Mouse (Mus musculus) CH12.LX (cell line): ENCODE results near the gene Dpysl5. TPM values are rescaled to one million over a fixed set of nuclear protein-coding genes. Genes with fewer than 3 reads are reported as not detected.

Experiments used
- DNase-seq: peaks from one replicate; pipeline ENCODE4 v3.0.0-alpha.2; 2013; ENCODE audit errors: extremely low read depth
- H3K27ac ChIP-seq: 2 replicates; pipeline ENCODE4 v1.5.1; 2012; ENCODE audit warnings: low read depth, mild to moderate bottlenecking, control low read depth, moderate library complexity; ENCODE audit not compliant: insufficient read depth
- H3K27me3 ChIP-seq: replicated peaks from 2 replicates; pipeline ENCODE3; 2012; ENCODE audit warnings: inconsistent platforms
- H3K36me3 ChIP-seq, 2 experiments: replicated peaks in 1 of 2; 2 replicates each; pipeline versions ENCODE3 to v1.6.1; 2012; ENCODE audit warnings: inconsistent platforms in 1 of 2, low read length in 1 of 2, mild to moderate bottlenecking in 1 of 2, mixed read lengths in 1 of 2, moderate library complexity in 1 of 2; ENCODE audit not compliant: control insufficient read depth in 1 of 2, insufficient read depth in 1 of 2
- H3K4me1 ChIP-seq, 2 experiments: 2 replicates each; pipeline ENCODE4 v1.6.1; 2012; ENCODE audit warnings: inconsistent platforms in 1 of 2, moderate library complexity in 1 of 2; ENCODE audit not compliant: insufficient read depth in 2 of 2, control insufficient read depth in 1 of 2
- H3K4me2 ChIP-seq: 2 replicates; pipeline ENCODE4 v1.6.1; 2012; ENCODE audit warnings: low read depth, mild to moderate bottlenecking, control low read depth; ENCODE audit not compliant: poor library complexity, insufficient read depth, severe bottlenecking
- H3K4me3 ChIP-seq, 3 experiments: fragments of 150-350 bp in 1 of 3; sonication (generic) in 1 of 3; replicated peaks in 1 of 3; 2 replicates each; pipeline versions ENCODE3 to v1.5.1; 2011 to 2012; ENCODE audit warnings: low read depth in 2 of 3, low read length in 2 of 3, mild to moderate bottlenecking in 2 of 3, moderate library complexity in 2 of 3, control low read depth in 1 of 3, improper control_type of control experiment in 1 of 3, inconsistent platforms in 1 of 3, mixed read lengths in 1 of 3; ENCODE audit not compliant: poor library complexity in 1 of 3
- H3K79me2 ChIP-seq: replicated peaks from 2 replicates; pipeline ENCODE4 v1.6.1; 2012; ENCODE audit warnings: mild to moderate bottlenecking, moderate library complexity; ENCODE audit not compliant: control insufficient read depth, poor library complexity, insufficient read depth, severe bottlenecking; ENCODE audit errors: extremely low read depth
- H3K9ac ChIP-seq: 2 replicates; pipeline ENCODE4 v1.6.1; 2012; ENCODE audit warnings: low read depth, mild to moderate bottlenecking, control low read depth, moderate library complexity; ENCODE audit not compliant: insufficient read depth
- H3K9me3 ChIP-seq: replicated peaks from 2 replicates; pipeline ENCODE3; 2012; ENCODE audit warnings: low read length, inconsistent platforms, mixed read lengths
- CHD1 ChIP-seq: IDR thresholded peaks from 2 replicates; pipeline ENCODE4 v1.6.1; 2012; ENCODE audit warnings: low read depth, low read length, improper control_type of control experiment, inconsistent platforms
- CTCF ChIP-seq, 2 experiments: IDR thresholded peaks in 1 of 2; conservative IDR thresholded peaks in 1 of 2; 2 replicates each; pipeline ENCODE4 v1.5.1; 2011 to 2012; ENCODE audit warnings: low read depth in 2 of 2, low read length in 2 of 2, improper control_type of control experiment in 1 of 2, inconsistent platforms in 1 of 2, mild to moderate bottlenecking in 1 of 2, moderate library complexity in 1 of 2
- E2F4 ChIP-seq: IDR thresholded peaks from 2 replicates; pipeline ENCODE4 v1.6.1; 2011; ENCODE audit warnings: low read depth, low read length, improper control_type of control experiment; ENCODE audit not compliant: insufficient replicate concordance
- ELF1 ChIP-seq: IDR thresholded peaks from 2 replicates; pipeline ENCODE4 v1.6.1; 2014; ENCODE audit warnings: low read depth, mild to moderate bottlenecking, inconsistent platforms, low read length, improper control_type of control experiment
- ETS1 ChIP-seq: conservative IDR thresholded peaks from 2 replicates; pipeline ENCODE4 v1.6.1; 2012; ENCODE audit warnings: low read depth, mild to moderate bottlenecking, inconsistent platforms, low read length, improper control_type of control experiment, moderate library complexity
- HCFC1 ChIP-seq: IDR thresholded peaks from 2 replicates; pipeline ENCODE4 v1.6.1; 2012; ENCODE audit warnings: low read depth, mild to moderate bottlenecking, inconsistent platforms, low read length, improper control_type of control experiment
- IRF4 ChIP-seq: IDR thresholded peaks from 2 replicates; pipeline ENCODE4 v1.6.1; 2014; ENCODE audit warnings: low read depth, mild to moderate bottlenecking, inconsistent platforms, low read length, improper control_type of control experiment
- JUN ChIP-seq: IDR thresholded peaks from 2 replicates; pipeline ENCODE4 v1.6.1; 2011; ENCODE audit warnings: low read depth, mild to moderate bottlenecking, low read length, improper control_type of control experiment, moderate library complexity; ENCODE audit not compliant: insufficient read depth
- JUND ChIP-seq: conservative IDR thresholded peaks from 2 replicates; pipeline ENCODE4 v1.6.1; 2011; ENCODE audit warnings: low read depth, low read length, improper control_type of control experiment
- KAT2A ChIP-seq: IDR thresholded peaks from 2 replicates; pipeline ENCODE4 v1.6.1; 2012; ENCODE audit warnings: low read length, improper control_type of control experiment, inconsistent platforms; ENCODE audit not compliant: insufficient replicate concordance
- MAFK ChIP-seq: IDR thresholded peaks from 2 replicates; pipeline ENCODE4 v1.6.1; 2011; ENCODE audit warnings: low read length, improper control_type of control experiment; ENCODE audit not compliant: insufficient replicate concordance
- MAX ChIP-seq: IDR thresholded peaks from 2 replicates; pipeline ENCODE4 v1.6.1; 2011; ENCODE audit warnings: low read length, improper control_type of control experiment
- MAZ ChIP-seq: IDR thresholded peaks from 2 replicates; pipeline ENCODE4 v1.6.1; 2012; ENCODE audit warnings: low read depth, mild to moderate bottlenecking, inconsistent platforms, low read length, improper control_type of control experiment, moderate library complexity
- MEF2A ChIP-seq: IDR thresholded peaks from 2 replicates; pipeline ENCODE4 v1.6.1; 2014; ENCODE audit warnings: low read depth, mild to moderate bottlenecking, inconsistent platforms, low read length, improper control_type of control experiment, borderline replicate concordance
- NELFE ChIP-seq: IDR thresholded peaks from 2 replicates; pipeline ENCODE4 v1.6.1; 2011; ENCODE audit warnings: low read depth, low read length, improper control_type of control experiment
- POLR2AphosphoS2 ChIP-seq: IDR thresholded peaks from 2 replicates; pipeline ENCODE4 v1.6.1; 2011; ENCODE audit warnings: low read depth, low read length, improper control_type of control experiment
- RAD21 ChIP-seq: IDR thresholded peaks from 2 replicates; pipeline ENCODE4 v1.6.1; 2011; ENCODE audit warnings: low read depth, mild to moderate bottlenecking, low read length, improper control_type of control experiment, moderate library complexity
- RCOR1 ChIP-seq: conservative IDR thresholded peaks from 2 replicates; pipeline ENCODE4 v1.6.1; 2012; ENCODE audit warnings: low read depth, mild to moderate bottlenecking, inconsistent platforms, low read length, improper control_type of control experiment
- SMC3 ChIP-seq: IDR thresholded peaks from 2 replicates; pipeline ENCODE4 v1.6.1; 2011; ENCODE audit warnings: low read depth, low read length, improper control_type of control experiment
- TCF12 ChIP-seq: IDR thresholded peaks from 2 replicates; pipeline ENCODE4 v1.6.1; 2014; ENCODE audit warnings: low read depth, mild to moderate bottlenecking, inconsistent platforms, low read length, improper control_type of control experiment
- USF1 ChIP-seq: IDR thresholded peaks from 2 replicates; pipeline ENCODE4 v1.6.1; 2014; ENCODE audit warnings: low read depth, mild to moderate bottlenecking, inconsistent platforms, low read length, improper control_type of control experiment
- ZC3H11A ChIP-seq: IDR thresholded peaks from 2 replicates; pipeline ENCODE4 v1.6.1; 2012; ENCODE audit warnings: low read depth, mild to moderate bottlenecking, inconsistent platforms, low read length, improper control_type of control experiment
- ZNF384 ChIP-seq: IDR thresholded peaks from 2 replicates; pipeline ENCODE4 v1.6.1; 2012; ENCODE audit warnings: low read depth, low read length, improper control_type of control experiment, inconsistent platforms
- dilution Hi-C: fragments of 300-500 bp; cut with MboI; formaldehyde crosslinking; loops from 2 replicates; pipeline ENCODE4 v1.14.3; 2020; ENCODE audit warnings: low sequenced_read_pairs; ENCODE audit not compliant: extremely low pct_unique_long_range_greater_than_20kb, extremely low pct_ligation_motif_present
- in situ Hi-C: fragments of 300-500 bp; cut with MboI; formaldehyde crosslinking; loops from 3 replicates; pipeline ENCODE4 v1.14.3; 2019; ENCODE audit warnings: low sequenced_read_pairs, low pct_ligation_motif_present, low pct_unique_long_range_greater_than_20kb, mixed read lengths
- polyA plus RNA-seq: library from polyadenylated mRNA; unstranded; fragments of >175 nt; gene quantifications from 2 replicates; pipeline ENCODE4 v1.2.1, GENCODE M21; 2012; ENCODE audit warnings: low read depth; ENCODE audit not compliant: insufficient read length
- total RNA-seq, 2 experiments: library from RNA; depleted of rRNA; stranded (reverse); fragments of 300-350 nt in 1 of 2; fragments of >200 nt in 1 of 2; gene quantifications; 2 replicates each; pipeline ENCODE4 v1.2.3; 2012 to 2014

Gene Dpysl5
- total and polyA plus RNA-seq, 3 experiments: 0.21 TPM; not detected in 2

GRCm38 (mm10) chr5:30709744-30710383 is 1.5 kb upstream of the Dpysl5 start:
- Histone ChIP-seq H3K27me3 (peaks cover 64% of the 10 kb centered on the region), H3K4me3 (no peak overlapping the region), H3K9me3 (no peaks in the 10 kb centered on the region), H3K4me2 (peak overlapping the region; percentile 5; the same call in 1 of the 2 replicates), H3K9ac (no peak overlapping the region), H3K4me1 (peaks cover 15 to 43% of the 10 kb centered on the region in 2 experiments), H3K79me2 (no peaks in the 10 kb centered on the region), H3K36me3 (no peaks in the 10 kb centered on the region), H3K27ac (no peak overlapping the region)
- DNase-seq: peak; percentile 80
- TF ChIP-seq ZNF384 (peak; percentile 84), USF1 (no peak), RAD21 (peak; percentile 79), RCOR1 (no peak), CTCF (conservative IDR thresholded peaks at IDR 0.05 in 1 of 2, IDR thresholded peaks at IDR 0.05 in 1 of 2; ENCODE audit: low read depth in 2 of 2, low read length in 2 of 2) (peak; percentile 41 to 83), MAZ (0 out of 2 replicates have a peak, but pooled peaks have one; percentile 9), POLR2AphosphoS2 (no peak), ZC3H11A (peak; percentile 5; the same call in 1 of the 2 replicates), SMC3 (peak; percentile 65), IRF4 (0 out of 2 replicates have a peak, but pooled peaks have one; percentile 26), NELFE (0 out of 2 replicates have a peak, but pooled peaks have one; percentile 38), CHD1 (no peak)
- dilution Hi-C loops: no loop called here
- in situ Hi-C loops: loop anchor here (5.0 to 10.0 kb wide), 2 partner anchors 67 to 145 kb away; no protein-coding TSS in a partner anchor

DNA sequence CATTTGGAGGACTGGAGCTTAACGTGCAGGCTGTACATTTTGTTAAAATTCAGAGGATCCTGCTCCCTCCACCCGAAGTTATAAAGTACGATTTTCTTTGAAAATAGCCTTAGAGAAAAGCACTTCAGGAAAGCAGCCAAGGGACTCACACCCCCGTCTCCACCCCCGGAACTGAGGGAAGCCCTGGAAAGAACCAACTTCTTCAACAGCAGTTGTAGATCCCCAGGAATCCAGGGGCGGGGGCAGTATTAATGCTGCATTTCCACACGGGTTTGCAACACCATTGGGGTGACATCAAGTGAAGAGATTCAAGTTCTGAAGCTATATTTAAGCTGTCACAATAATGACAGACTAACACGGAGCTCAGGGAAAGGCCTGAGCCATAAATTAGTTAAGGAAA is 878 bp upstream of the Dpysl5 start:
- Histone ChIP-seq H3K4me3 (no peak overlapping the region), H3K9me3 (no peaks in the 10 kb centered on the region), H3K36me3 (no peaks in the 10 kb centered on the region), H3K27ac (no peak overlapping the region), H3K9ac (no peak overlapping the region), H3K79me2 (no peaks in the 10 kb centered on the region), H3K27me3 (peaks cover 68% of the 10 kb centered on the region), H3K4me2 (no peak overlapping the region; the same call in 1 of the 2 replicates), H3K4me1 (peaks cover 15 to 43% of the 10 kb centered on the region in 2 experiments)
- DNase-seq: no peak
- in situ Hi-C loops: no loop called here
- TF ChIP-seq MAFK (no peak), IRF4 (no peak), KAT2A (no peak), ELF1 (no peak), POLR2AphosphoS2 (no peak), HCFC1 (no peak), TCF12 (no peak), ETS1 (no peak), RCOR1 (no peak), E2F4 (no peak), MEF2A (no peak), MAX (no peak), JUN (no peak), JUND (no peak), RAD21 (no peak), ZNF384 (no peak), MAZ (no peak)
- dilution Hi-C loops: no loop called here
